Mouse (Mus musculus) MEL (cell line): ENCODE data around the gene Rnase12. TPM values are rescaled to one million over a fixed set of nuclear protein-coding genes. Genes with fewer than 3 reads are reported as not detected.
A peak's percentile ranks its signal among the peaks of the same experiment; 100 is the strongest.

Source experiments
- DNase-seq: peaks from one replicate; pipeline ENCODE4 v3.0.0; 2011; ENCODE audit warnings: low read depth, low spot score
- H3K27ac ChIP-seq: 2 replicates; pipeline ENCODE4 v1.5.1; 2012; ENCODE audit warnings: low read depth, mild to moderate bottlenecking, control low read depth, low read length, moderate library complexity; ENCODE audit not compliant: control insufficient read depth
- H3K27me3 ChIP-seq, 2 experiments: fragments of 150-350 bp in 1 of 2; sonication (generic) in 1 of 2; 2 replicates each; pipeline ENCODE4 v1.6.1; 2012; ENCODE audit warnings: low read length in 2 of 2, mild to moderate bottlenecking in 2 of 2, improper control_type of control experiment in 1 of 2, moderate library complexity in 1 of 2; ENCODE audit not compliant: insufficient read depth in 2 of 2, control insufficient read depth in 1 of 2
- H3K36me3 ChIP-seq, 2 experiments: 2 replicates each; pipeline ENCODE4 v1.6.1; 2012 to 2014; ENCODE audit warnings: low read length in 2 of 2, improper control_type of control experiment in 1 of 2, inconsistent platforms in 1 of 2, mild to moderate bottlenecking in 1 of 2; ENCODE audit not compliant: insufficient read depth in 2 of 2, control insufficient read depth in 1 of 2
- H3K4me1 ChIP-seq, 2 experiments: fragments of 150-350 bp in 1 of 2; sonication (generic) in 1 of 2; 2 replicates each; pipeline ENCODE4 v1.6.1; 2012; ENCODE audit warnings: low read length in 2 of 2, improper control_type of control experiment in 1 of 2, mild to moderate bottlenecking in 1 of 2; ENCODE audit not compliant: insufficient read depth in 2 of 2, control insufficient read depth in 1 of 2
- H3K4me3 ChIP-seq, 2 experiments: fragments of 150-350 bp in 1 of 2; sonication (generic) in 1 of 2; 2 replicates each; pipeline ENCODE4 v1.5.1; 2012; ENCODE audit warnings: low read depth in 2 of 2, low read length in 2 of 2, mild to moderate bottlenecking in 2 of 2, moderate library complexity in 2 of 2, control low read depth in 1 of 2, improper control_type of control experiment in 1 of 2; ENCODE audit not compliant: control insufficient read depth in 1 of 2, insufficient read depth in 1 of 2
- H3K79me2 ChIP-seq: 2 replicates; pipeline ENCODE4 v1.6.1; 2012; ENCODE audit warnings: mild to moderate bottlenecking, low read length, moderate library complexity; ENCODE audit not compliant: control insufficient read depth, poor library complexity, insufficient read depth
- H3K9ac ChIP-seq: 2 replicates; pipeline ENCODE4 v1.6.1; 2012; ENCODE audit warnings: low read depth, mild to moderate bottlenecking, control low read depth, low read length, moderate library complexity; ENCODE audit not compliant: control insufficient read depth, poor library complexity, severe bottlenecking
- H3K9me3 ChIP-seq: fragments of 150-350 bp; sonication (generic); replicated peaks from 2 replicates; pipeline ENCODE4 v1.6.1; 2012; ENCODE audit warnings: mild to moderate bottlenecking, low read length, improper control_type of control experiment, moderate library complexity; ENCODE audit not compliant: insufficient read depth
- BHLHE40 ChIP-seq: IDR thresholded peaks from 2 replicates; pipeline ENCODE4 v1.6.1; 2012; ENCODE audit warnings: low read depth, mild to moderate bottlenecking, inconsistent platforms, low read length, improper control_type of control experiment, borderline replicate concordance
- CHD2 ChIP-seq: IDR thresholded peaks from 2 replicates; pipeline ENCODE4 v1.6.1; 2011; ENCODE audit warnings: low read length, improper control_type of control experiment
- EP300 ChIP-seq, 2 experiments: IDR thresholded peaks; 2 replicates each; pipeline ENCODE4 v1.6.1; 2011; ENCODE audit warnings: improper control_type of control experiment in 2 of 2, low read length in 2 of 2, low read depth in 1 of 2, mild to moderate bottlenecking in 1 of 2
- GABPA ChIP-seq: IDR thresholded peaks from 2 replicates; pipeline ENCODE4 v1.6.1; 2012; ENCODE audit warnings: low read depth, mild to moderate bottlenecking, inconsistent platforms, low read length, improper control_type of control experiment, moderate library complexity
- GATA1 ChIP-seq: IDR thresholded peaks from 2 replicates; pipeline ENCODE4 v1.6.1; 2011; ENCODE audit warnings: low read depth, low read length, improper control_type of control experiment
- HCFC1 ChIP-seq: IDR thresholded peaks from 2 replicates; pipeline ENCODE4 v1.6.1; 2012; ENCODE audit warnings: low read depth, mild to moderate bottlenecking, inconsistent platforms, low read length, improper control_type of control experiment, moderate library complexity
- KAT2A ChIP-seq: conservative IDR thresholded peaks from 2 replicates; pipeline ENCODE4 v1.6.1; 2012; ENCODE audit warnings: low read depth, low read length, improper control_type of control experiment, inconsistent platforms
- MEF2A ChIP-seq: IDR thresholded peaks from 2 replicates; pipeline ENCODE4 v1.6.1; 2014; ENCODE audit warnings: low read depth, mild to moderate bottlenecking, inconsistent platforms, low read length, improper control_type of control experiment; ENCODE audit not compliant: poor library complexity, insufficient replicate concordance, severe bottlenecking; ENCODE audit errors: extremely low read depth
- POLR2A ChIP-seq, 2 experiments: IDR thresholded peaks; 2 replicates each; pipeline ENCODE4 v1.6.1; 2011 to 2012; ENCODE audit warnings: low read length in 2 of 2, mild to moderate bottlenecking in 2 of 2, control low read depth in 1 of 2, improper control_type of control experiment in 1 of 2, low read depth in 1 of 2, moderate library complexity in 1 of 2; ENCODE audit not compliant: control insufficient read depth in 1 of 2, insufficient read depth in 1 of 2, poor library complexity in 1 of 2
- POLR2AphosphoS5 ChIP-seq: IDR thresholded peaks from 2 replicates; pipeline ENCODE4 v1.6.1; 2012; ENCODE audit warnings: low read depth, borderline replicate concordance, mild to moderate bottlenecking, inconsistent platforms, low read length, moderate library complexity, mixed read lengths
- RAD21 ChIP-seq: IDR thresholded peaks from 2 replicates; pipeline ENCODE4 v1.6.1; 2011; ENCODE audit warnings: mild to moderate bottlenecking, low read depth, low read length, improper control_type of control experiment
- RCOR1 ChIP-seq: IDR thresholded peaks from 2 replicates; pipeline ENCODE4 v1.6.1; 2012; ENCODE audit warnings: low read depth, mild to moderate bottlenecking, inconsistent platforms, low read length, improper control_type of control experiment
- SIN3A ChIP-seq: IDR thresholded peaks from 2 replicates; pipeline ENCODE4 v1.6.1; 2012; ENCODE audit warnings: low read length, improper control_type of control experiment, inconsistent platforms
- TAL1 ChIP-seq: IDR thresholded peaks from 2 replicates; pipeline ENCODE4 v1.6.1; 2012; ENCODE audit warnings: mild to moderate bottlenecking, inconsistent platforms, low read length, moderate library complexity, mixed read lengths
- TBP ChIP-seq: IDR thresholded peaks from 2 replicates; pipeline ENCODE4 v1.8.0; 2011; ENCODE audit warnings: low read depth, low read length, improper control_type of control experiment
- TCF12 ChIP-seq: IDR thresholded peaks from 2 replicates; pipeline ENCODE4 v1.6.1; 2014; ENCODE audit warnings: low read depth, mild to moderate bottlenecking, inconsistent platforms, low read length, improper control_type of control experiment, moderate library complexity
- UBTF ChIP-seq: IDR thresholded peaks from 2 replicates; pipeline ENCODE4 v1.6.1; 2012; ENCODE audit warnings: low read depth, mild to moderate bottlenecking, inconsistent platforms, low read length, improper control_type of control experiment, moderate library complexity, borderline replicate concordance; ENCODE audit not compliant: insufficient read depth
- polyA plus RNA-seq, 2 experiments: library from polyadenylated mRNA; stranded (reverse) in 1 of 2; unstranded in 1 of 2; fragments of >175 nt in 1 of 2; fragments of >200 nt in 1 of 2; gene quantifications; 2 replicates each; pipeline versions ENCODE4 v1.2.1 to v1.2.4; 2012; ENCODE audit warnings: low replicate concordance in 2 of 2, low read depth in 1 of 2; ENCODE audit not compliant: insufficient read length in 2 of 2, insufficient read depth in 1 of 2, missing spikeins in 1 of 2
- total RNA-seq: library from RNA; depleted of rRNA; stranded (reverse); fragments of 300-350 nt; gene quantifications from 2 replicates; pipeline ENCODE4 v1.2.3, GENCODE M21; 2012

The Rnase12 gene
- total and polyA plus RNA-seq, 3 experiments, result not detected

- Histone ChIP-seq H3K27me3 (no peaks in the 10 kb centered on the region), H3K4me1 (peaks cover 0 to 7% of the 10 kb centered on the region in 2 experiments; a peak in 2 of 4 replicates), H3K4me3 (peak overlapping the region; percentile 71 to 74), H3K9me3 (no peaks in the 10 kb centered on the region), H3K27ac (0 out of 2 replicates have a peak overlapping the region, but pooled peaks have one; percentile 16), H3K79me2 (no peaks in the 10 kb centered on the region), H3K9ac (peak overlapping the region; percentile 42), H3K36me3 (peaks cover 0 to 2% of the 10 kb centered on the region in 2 experiments; a peak in 2 of 4 replicates)
- DNase-seq, result peak; percentile 86
- TF ChIP-seq RCOR1 (no peak), TBP (peak; percentile 99), GATA1 (no peak), TCF12 (no peak)
- TF ChIP-seq, all 39 proteins: peak for 1
These were observed 32.8 kb upstream of the Rnase12 start for GRCm38 (mm10) chr14:51090077-51090781.

- Histone ChIP-seq H3K4me3 (peak overlapping the region; percentile 71 to 74), H3K27ac (0 out of 2 replicates have a peak overlapping the region, but pooled peaks have one; percentile 16)
These were observed 32.2 kb upstream of the Rnase12 start for GRCm38 (mm10) chr14:51089674-51090076.

GRCm38 (mm10) chr14:51088970-51089673, 31.7 kb upstream of the Rnase12 start:
- H3K9ac ChIP-seq, result peak overlapping the region; percentile 45
- peak; percentile 97 for DNase-seq
- H3K4me3 ChIP-seq, result peak overlapping the region; percentile 18 to 83
- peak; percentile 99 for TF ChIP-seq TBP
- TF ChIP-seq CHD2, result no peak
- TF ChIP-seq TAL1, result 0 out of 2 replicates have a peak, but pooled peaks have one; percentile 4
- TF ChIP-seq GATA1, result peak; percentile 78
- TF ChIP-seq SIN3A, result no peak
- H3K27me3 ChIP-seq, result no peaks in the 10 kb centered on the region
- H3K36me3 ChIP-seq, result peaks cover 0 to 2% of the 10 kb centered on the region in 2 experiments; a peak in 2 of 4 replicates
- 0 out of 2 replicates have a peak overlapping the region, but pooled peaks have one; percentile 3 for H3K27ac ChIP-seq
- H3K79me2 ChIP-seq, result no peaks in the 10 kb centered on the region
- H3K4me1 ChIP-seq, result peaks cover 0 to 7% of the 10 kb centered on the region in 2 experiments; a peak in 2 of 4 replicates
- no peaks in the 10 kb centered on the region for H3K9me3 ChIP-seq

More at GRCm38 (mm10) chr14:51089674-51090076, 32.2 kb upstream of the Rnase12 start:
- no peaks in the 10 kb centered on the region for H3K9me3 ChIP-seq
- peaks cover 0 to 7% of the 10 kb centered on the region in 2 experiments; a peak in 2 of 4 replicates for H3K4me1 ChIP-seq
- peaks cover 0 to 2% of the 10 kb centered on the region in 2 experiments; a peak in 2 of 4 replicates for H3K36me3 ChIP-seq
- H3K9ac ChIP-seq, result peak overlapping the region; percentile 42
- TF ChIP-seq SIN3A (no peak), UBTF (no peak), RAD21 (no peak), CHD2 (no peak), KAT2A (no peak), GABPA (no peak), RCOR1 (no peak), EP300 (IDR thresholded peaks at IDR 0.05; ENCODE audit: low read depth in 1 of 2, low read length in 2 of 2) (no peak), BHLHE40 (no peak), POLR2A (IDR thresholded peaks at IDR 0.05; ENCODE audit: control insufficient read depth in 1 of 2, insufficient read depth in 1 of 2, low read depth in 1 of 2, low read length in 2 of 2, poor library complexity in 1 of 2) (no peak), TCF12 (no peak), POLR2AphosphoS5 (no peak), HCFC1 (no peak), MEF2A (no peak)
- H3K27me3 ChIP-seq, result no peaks in the 10 kb centered on the region
- H3K79me2 ChIP-seq, result no peaks in the 10 kb centered on the region
- no peak for DNase-seq
